Mouse (Mus musculus) stomach, embryonic 15.5 days (tissue): ENCODE results near the gene Tyro3. TPM values are rescaled to one million over a fixed set of nuclear protein-coding genes. Genes with fewer than 3 reads are reported as not detected.
A peak's percentile ranks its signal among the peaks of the same experiment; 100 is the strongest.

Source experiments
- ATAC-seq: fragments of 200-750 bp; cut with Nextera tagmentation; 2 replicates; pipeline ENCODE4 v1.8.0; 2017; ENCODE audit warnings: low read depth, moderate number of reproducible peaks, moderate TSS enrichment; ENCODE audit not compliant: insufficient read depth, low FRiP score
- H3K27ac ChIP-seq: fragments of 300-500 bp; sonication (generic); 2 replicates; pipeline ENCODE4 v1.5.1; 2015; ENCODE audit warnings: mild to moderate bottlenecking, inconsistent platforms
- H3K27me3 ChIP-seq: fragments of 300-500 bp; sonication (generic); replicated peaks from 2 replicates; pipeline ENCODE4 v1.6.1; 2015; ENCODE audit warnings: inconsistent platforms
- H3K36me3 ChIP-seq: fragments of 300-500 bp; sonication (generic); 2 replicates; pipeline ENCODE4 v1.6.1; 2015; ENCODE audit warnings: inconsistent platforms
- H3K4me1 ChIP-seq: fragments of 300-500 bp; sonication (generic); 2 replicates; pipeline ENCODE4 v1.6.1; 2015; ENCODE audit warnings: inconsistent platforms
- H3K4me2 ChIP-seq: fragments of 300-500 bp; sonication (generic); 2 replicates; pipeline ENCODE4 v1.6.1; 2015; ENCODE audit warnings: mild to moderate bottlenecking, inconsistent platforms
- H3K4me3 ChIP-seq: fragments of 300-500 bp; sonication (generic); replicated peaks from 2 replicates; pipeline ENCODE4 v1.5.1; 2015; ENCODE audit warnings: inconsistent platforms
- H3K9ac ChIP-seq: fragments of 300-500 bp; sonication (generic); 2 replicates; pipeline ENCODE4 v1.6.1; 2015; ENCODE audit warnings: inconsistent platforms
- H3K9me3 ChIP-seq: fragments of 300-500 bp; sonication (generic); 2 replicates; pipeline ENCODE4 v1.6.1; 2016; ENCODE audit warnings: inconsistent platforms
- WGBS: fragments of 180-500 bp; shearing (Covaris S2); methylation state at CpG from one replicate; pipeline ENCODE4 v1.1.7; 2015; 5-methylcytosine and 5-hydroxymethylcytosine counted together
- polyA plus RNA-seq: library from polyadenylated mRNA; unstranded; fragments of >200 nt; fragmentation: Nextera tagmentation; extraction: Ambion mirVana; gene quantifications from 2 replicates; pipeline ENCODE4 v1.2.1, GENCODE M21; 2015

Tyro3 gene
- 23.0 and 23.6 TPM in 2 replicates for polyA plus RNA-seq

DNA sequence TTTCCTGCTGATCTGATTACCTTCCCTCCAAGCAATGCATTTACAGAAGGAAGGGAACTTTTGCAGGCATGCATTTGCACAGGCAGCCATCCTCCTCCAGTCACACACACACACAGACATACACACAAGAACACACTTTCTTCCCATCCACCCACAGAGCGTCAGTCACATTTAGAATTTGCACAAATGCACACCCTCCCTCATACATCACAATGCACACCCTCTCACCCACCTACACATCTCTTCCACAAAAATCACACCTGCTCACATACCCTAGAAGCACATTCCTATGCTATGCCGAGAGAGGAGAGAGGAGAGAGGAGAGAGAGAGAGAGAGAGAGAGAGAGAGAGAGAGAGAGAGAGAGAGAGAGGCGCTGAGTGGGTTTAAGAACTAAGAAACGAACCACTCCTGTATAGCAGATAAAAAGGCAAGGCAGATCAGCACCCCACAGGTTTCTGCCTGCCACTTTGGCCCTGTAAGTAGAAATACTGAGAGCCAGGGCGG lies at the start of gene Tyro3:
Gene Tyro3, plus strand, starts transcription at position 455 of the 505 bp plus-strand sequence.
- H3K27ac ChIP-seq, result peak within 1 kb of the TSS; percentile 41; the same call in 1 of the 2 replicates
- no peaks in the 10 kb centered on the region for H3K9me3 ChIP-seq
- no peaks in the 10 kb centered on the region for H3K36me3 ChIP-seq
- WGBS, result 71% methylated on average over 5 of the region's 5 CpGs
- H3K4me1 ChIP-seq, result peaks cover 15% of the 10 kb centered on the region
- H3K4me2 ChIP-seq, result 0 out of 2 replicates have a peak within 1 kb of the TSS, but pooled peaks have one; percentile 82
- H3K4me3 ChIP-seq, result no peak within 1 kb of the TSS
- peaks cover 6% of the 10 kb centered on the region; the same call in 1 of the 2 replicates for H3K27me3 ChIP-seq
- H3K9ac ChIP-seq, result no peak within 1 kb of the TSS
- no peak for ATAC-seq

DNA sequence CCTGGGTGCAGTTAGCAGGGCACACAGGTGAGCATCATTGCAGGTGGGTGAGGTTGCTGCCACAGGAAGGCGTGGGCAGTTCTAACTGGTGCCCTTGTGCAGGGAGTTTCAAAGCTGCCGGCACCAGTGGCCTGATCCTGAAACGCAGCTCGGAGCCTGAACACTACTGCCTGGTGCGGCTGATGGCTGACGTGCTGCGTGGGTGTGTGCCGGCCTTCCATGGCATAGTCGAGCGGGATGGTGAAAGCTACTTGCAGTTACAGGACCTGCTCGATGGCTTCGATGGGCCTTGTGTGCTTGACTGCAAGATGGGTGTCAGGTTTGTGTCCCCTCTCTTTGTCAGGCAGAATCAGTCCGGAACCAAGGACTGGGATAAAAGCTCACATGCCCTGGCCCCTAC lies 48.3 kb upstream of the Tyro3 start:
- Histone ChIP-seq H3K4me3 (no peak overlapping the region), H3K9ac (no peak overlapping the region), H3K9me3 (no peaks in the 10 kb centered on the region), H3K4me1 (peaks cover 9% of the 10 kb centered on the region), H3K27me3 (peaks cover 12% of the 10 kb centered on the region), H3K36me3 (no peaks in the 10 kb centered on the region), H3K4me2 (no peak overlapping the region), H3K27ac (no peak overlapping the region)
- WGBS, result 69% methylated on average over 13 of the region's 13 CpGs
- no peak for ATAC-seq

DNA sequence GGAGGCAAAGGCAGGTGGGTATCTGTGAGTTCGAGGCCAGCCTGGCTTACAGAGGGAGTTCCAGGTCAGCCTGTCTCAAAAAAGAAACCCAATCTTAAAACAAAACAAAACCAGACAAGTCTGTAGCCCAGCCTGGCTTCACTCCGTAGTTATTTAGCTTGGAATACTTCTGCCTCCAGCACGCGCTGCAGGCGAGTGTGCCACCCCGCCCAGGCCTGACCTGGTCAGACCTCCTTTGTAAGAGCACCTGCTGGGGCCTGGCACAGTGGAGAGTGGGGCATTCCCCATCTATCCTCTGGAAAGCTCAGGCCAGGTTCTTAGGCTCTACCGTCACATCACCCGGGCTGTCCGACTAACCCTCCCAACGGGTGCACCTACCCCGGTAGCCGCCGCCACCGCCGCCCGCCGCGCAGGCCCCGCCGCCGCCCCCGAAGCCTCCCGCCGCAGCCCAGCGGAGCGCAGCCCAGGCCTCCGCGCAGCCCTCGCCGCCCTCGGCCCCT lies 39.9 kb upstream of the Tyro3 start:
- peak; percentile 24; the same call in 1 of the 2 replicates for ATAC-seq
- H3K27me3 ChIP-seq, result peaks cover 52% of the 10 kb centered on the region
- 3% methylated on average over 31 of the region's 31 CpGs for WGBS

DNA sequence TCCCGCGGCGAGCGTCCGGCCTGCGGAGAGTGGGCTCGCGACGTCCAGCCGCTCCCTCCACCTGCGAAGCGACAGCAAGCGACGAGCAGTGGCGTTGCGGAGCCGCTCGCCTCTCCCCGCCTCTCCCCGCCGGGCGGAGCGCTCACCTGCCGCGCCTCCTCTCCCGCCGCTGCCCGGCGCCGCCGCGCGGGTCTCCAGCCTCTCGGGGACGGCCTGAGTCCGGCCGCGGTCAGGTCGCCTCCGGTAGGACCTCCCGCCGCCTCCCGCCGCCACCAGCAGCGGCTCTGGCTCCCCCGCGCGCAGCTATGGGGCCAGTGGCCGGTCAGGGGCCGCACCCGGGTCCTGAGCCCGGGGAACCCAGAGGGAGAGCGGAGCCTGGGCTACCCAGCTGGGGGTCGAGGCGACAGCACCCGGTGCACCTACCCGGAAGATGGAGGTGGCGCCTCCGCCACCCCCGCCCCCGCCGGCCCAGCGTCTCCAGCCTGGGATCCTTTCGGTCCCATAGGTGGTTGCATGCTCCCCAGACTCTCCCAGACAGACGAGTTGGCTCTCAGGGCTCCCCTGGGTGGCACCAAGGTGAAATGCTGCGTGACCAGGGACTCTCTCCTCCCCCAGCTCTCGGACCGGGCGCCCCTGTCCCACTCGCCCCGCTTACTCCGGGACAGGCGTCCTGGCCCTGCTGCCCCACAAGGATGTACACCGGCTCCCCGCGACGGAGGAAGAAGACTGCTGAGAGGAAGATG lies 39.3 kb upstream of the Tyro3 start:
- H3K36me3 ChIP-seq, result no peaks in the 10 kb centered on the region
- H3K27ac ChIP-seq, result no peak overlapping the region
- H3K4me2 ChIP-seq, result peak overlapping the region; percentile 100
- under 1% methylated on average over 65 of the region's 77 CpGs for WGBS
- H3K27me3 ChIP-seq, result peaks cover 52% of the 10 kb centered on the region
- peak overlapping the region; percentile 63 for H3K4me3 ChIP-seq
- H3K9me3 ChIP-seq, result no peaks in the 10 kb centered on the region
- peak overlapping the region; percentile 25; the same call in 1 of the 2 replicates for H3K9ac ChIP-seq
- peak; percentile 32; the same call in 1 of the 2 replicates for ATAC-seq
- H3K4me1 ChIP-seq, result peaks cover 16% of the 10 kb centered on the region

More for the DNA sequence above, 39.9 kb upstream of the Tyro3 start:
- H3K27ac ChIP-seq, result no peak overlapping the region
- H3K9me3 ChIP-seq, result no peaks in the 10 kb centered on the region
- peak overlapping the region; percentile 63 for H3K4me3 ChIP-seq
- peaks cover 16% of the 10 kb centered on the region for H3K4me1 ChIP-seq
- H3K36me3 ChIP-seq, result no peaks in the 10 kb centered on the region
- H3K4me2 ChIP-seq, result peak overlapping the region; percentile 100
- 0 out of 2 replicates have a peak overlapping the region, but pooled peaks have one; percentile 25 for H3K9ac ChIP-seq

DNA sequence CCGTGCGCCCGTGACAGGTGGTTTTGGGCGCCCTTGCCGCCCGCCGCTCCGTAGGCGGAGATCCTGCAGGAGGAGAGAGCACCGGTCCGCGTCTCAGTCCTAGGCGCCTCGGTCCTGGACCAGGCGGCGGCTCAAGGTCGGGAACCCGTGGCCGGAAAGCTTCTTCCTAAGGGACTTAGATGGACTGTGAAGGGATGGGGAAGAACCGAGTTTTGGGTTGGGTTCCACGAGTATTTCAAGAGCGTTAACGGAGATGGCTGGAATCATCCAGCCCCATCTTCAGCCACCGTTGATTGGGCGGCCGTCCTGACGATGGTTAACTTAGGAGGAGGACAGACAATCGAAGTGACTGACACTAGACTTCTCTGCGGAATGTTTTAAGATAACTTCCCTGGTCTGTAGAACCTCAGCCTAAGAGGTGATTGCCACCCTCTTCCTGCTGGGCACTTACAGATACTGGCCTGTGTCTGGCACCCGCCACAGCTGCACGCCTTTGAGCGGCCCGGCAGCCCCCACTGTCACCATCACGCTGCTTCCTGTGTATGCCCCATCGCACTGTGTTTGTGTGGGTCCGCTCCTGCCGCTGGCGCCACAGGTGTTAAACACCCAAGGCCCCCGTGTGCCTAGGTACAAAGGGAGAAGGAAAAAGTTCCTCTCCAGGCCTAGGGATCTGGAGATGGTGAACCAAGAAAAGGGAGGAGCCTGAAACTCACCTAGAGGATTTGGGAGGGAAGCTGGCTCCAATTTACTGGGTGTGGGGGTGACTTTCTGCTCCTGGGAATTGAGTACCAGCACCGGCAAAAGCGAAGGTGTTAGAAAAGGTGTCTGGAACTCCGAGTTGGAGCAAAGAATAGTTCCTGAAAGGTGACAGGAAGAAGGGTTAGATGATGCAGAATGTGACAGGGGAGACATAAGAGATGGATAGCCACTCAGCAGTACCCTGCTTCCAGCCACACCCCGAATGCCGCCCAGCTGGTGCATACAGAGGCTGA lies 38.4 kb upstream of the Tyro3 start:
- ATAC-seq, result no peak
- WGBS, result 6% methylated on average over 44 of the region's 44 CpGs
- peaks cover 16% of the 10 kb centered on the region for H3K4me1 ChIP-seq
- no peak overlapping the region for H3K27ac ChIP-seq
- H3K36me3 ChIP-seq, result peaks cover 7% of the 10 kb centered on the region; the same call in 1 of the 2 replicates
- peak overlapping the region; percentile 100 for H3K4me2 ChIP-seq
- peaks cover 50% of the 10 kb centered on the region for H3K27me3 ChIP-seq
- no peaks in the 10 kb centered on the region for H3K9me3 ChIP-seq
- H3K9ac ChIP-seq, result peak overlapping the region; percentile 25; the same call in 1 of the 2 replicates
- peak overlapping the region; percentile 63 for H3K4me3 ChIP-seq

DNA sequence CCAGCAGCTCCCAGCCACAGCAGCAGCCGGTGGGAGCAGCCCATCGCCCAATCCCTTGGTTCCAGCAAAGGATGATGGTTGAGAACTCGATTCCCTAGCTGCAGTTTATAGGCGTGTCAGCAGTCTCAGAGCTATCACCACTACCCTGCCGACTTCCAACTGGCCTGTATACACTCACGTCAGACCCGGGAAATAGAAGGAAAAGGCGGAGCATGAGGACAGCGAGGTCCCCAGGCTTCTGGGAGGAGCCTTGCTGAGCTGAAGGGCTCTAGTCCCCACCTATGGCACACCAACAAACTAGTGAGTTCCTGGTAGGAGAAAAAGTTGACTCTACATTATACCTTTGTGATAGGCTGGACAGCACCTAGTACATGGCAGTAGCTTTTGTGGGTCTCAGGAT lies 37.3 kb upstream of the Tyro3 start, which contains the start of gene Ltk:
Gene Ltk, minus strand, starts transcription at position 181 of the 400 bp plus-strand sequence.
- Histone ChIP-seq H3K4me3 (no peak within 1 kb of the TSS), H3K27me3 (peaks cover 49% of the 10 kb centered on the region), H3K4me1 (peaks cover 16% of the 10 kb centered on the region), H3K4me2 (no peak within 1 kb of the TSS), H3K36me3 (peaks cover 7% of the 10 kb centered on the region), H3K9me3 (no peaks in the 10 kb centered on the region), H3K9ac (no peak within 1 kb of the TSS), H3K27ac (no peak within 1 kb of the TSS)
- 12% methylated on average over 9 of the region's 9 CpGs for WGBS
- peak; percentile 45 for ATAC-seq

DNA sequence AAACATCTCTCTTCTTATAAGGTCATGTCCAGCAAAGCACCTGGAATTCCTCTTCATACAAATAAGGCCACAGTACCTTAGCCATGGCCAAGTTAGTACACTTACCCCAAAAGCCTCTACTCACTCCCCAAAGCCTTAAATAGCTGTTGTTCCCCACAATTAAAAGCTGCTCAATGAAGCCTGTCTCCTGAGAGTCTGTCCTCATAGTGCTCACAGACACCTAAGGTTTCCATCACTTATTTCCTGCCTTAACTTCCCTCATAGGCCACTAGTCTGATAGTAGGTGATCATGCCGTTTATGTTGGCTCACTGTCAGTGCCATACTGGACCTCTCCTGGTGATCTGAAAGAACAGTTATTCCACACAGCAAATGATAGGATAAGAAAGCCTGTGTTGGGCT lies 35.3 kb upstream of the Tyro3 start:
- peaks cover 41% of the 10 kb centered on the region for H3K27me3 ChIP-seq
- WGBS, result 83% methylated on average over 1 of the region's 1 CpGs
- no peaks in the 10 kb centered on the region for H3K9me3 ChIP-seq
- H3K4me2 ChIP-seq, result no peak overlapping the region
- peaks cover 16% of the 10 kb centered on the region for H3K4me1 ChIP-seq
- no peak for ATAC-seq
- no peak overlapping the region for H3K9ac ChIP-seq
- H3K36me3 ChIP-seq, result peaks cover 10% of the 10 kb centered on the region
- no peak overlapping the region for H3K4me3 ChIP-seq
- no peak overlapping the region for H3K27ac ChIP-seq

DNA sequence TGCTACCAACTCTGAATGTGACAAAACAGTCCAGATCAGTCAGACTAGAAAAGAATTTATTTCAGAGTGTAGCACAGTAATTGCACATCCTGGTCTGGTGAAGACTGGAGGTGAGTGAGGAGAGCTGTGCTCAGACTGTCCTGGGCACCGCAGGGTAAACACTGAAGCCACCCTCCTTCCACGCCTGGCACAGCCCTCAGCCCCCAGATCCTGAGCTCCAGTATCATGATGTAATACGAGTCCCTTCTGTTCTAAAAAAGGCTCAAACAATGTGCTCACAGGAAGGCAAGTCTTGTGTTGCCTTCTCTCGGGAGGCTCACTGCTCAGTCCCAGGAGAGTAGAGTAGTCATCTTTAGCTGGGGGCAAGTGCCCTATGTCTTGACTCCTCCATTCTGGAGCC lies 33.6 kb upstream of the Tyro3 start:
- H3K27ac ChIP-seq, result no peak overlapping the region
- H3K36me3 ChIP-seq, result peaks cover 16% of the 10 kb centered on the region
- H3K4me2 ChIP-seq, result no peak overlapping the region
- WGBS, result 86% methylated on average over 4 of the region's 4 CpGs
- ATAC-seq, result no peak
- H3K27me3 ChIP-seq, result peaks cover 27% of the 10 kb centered on the region
- no peak overlapping the region for H3K4me3 ChIP-seq
- H3K9me3 ChIP-seq, result no peaks in the 10 kb centered on the region
- peaks cover 2% of the 10 kb centered on the region; the same call in 1 of the 2 replicates for H3K4me1 ChIP-seq
- no peak overlapping the region for H3K9ac ChIP-seq

DNA sequence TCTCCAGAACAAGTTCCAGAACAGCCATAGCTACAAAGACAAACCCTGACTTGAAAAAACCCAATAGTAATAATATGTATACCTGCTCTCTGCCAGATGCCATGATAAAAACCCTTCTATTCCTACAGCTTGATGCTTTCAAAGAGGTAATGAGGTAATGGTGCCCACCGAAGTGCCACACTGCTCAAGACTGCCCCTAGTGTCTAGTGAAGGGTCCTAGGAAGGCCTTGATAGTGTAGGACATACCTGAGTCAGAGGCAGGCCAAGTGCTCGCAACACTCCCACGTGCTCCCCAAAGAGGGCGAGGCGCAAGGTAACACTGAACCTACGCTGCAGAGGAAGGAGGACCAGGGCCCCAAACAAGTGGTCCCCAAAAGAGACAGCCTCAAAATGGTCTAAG lies 30.3 kb upstream of the Tyro3 start:
- Histone ChIP-seq H3K4me3 (no peak overlapping the region), H3K9me3 (no peaks in the 10 kb centered on the region), H3K27ac (no peak overlapping the region), H3K9ac (no peak overlapping the region), H3K4me2 (no peak overlapping the region), H3K36me3 (peaks cover 43% of the 10 kb centered on the region), H3K4me1 (no peaks in the 10 kb centered on the region), H3K27me3 (no peaks in the 10 kb centered on the region)
- ATAC-seq, result no peak
- 96% methylated on average over 6 of the region's 6 CpGs for WGBS

DNA sequence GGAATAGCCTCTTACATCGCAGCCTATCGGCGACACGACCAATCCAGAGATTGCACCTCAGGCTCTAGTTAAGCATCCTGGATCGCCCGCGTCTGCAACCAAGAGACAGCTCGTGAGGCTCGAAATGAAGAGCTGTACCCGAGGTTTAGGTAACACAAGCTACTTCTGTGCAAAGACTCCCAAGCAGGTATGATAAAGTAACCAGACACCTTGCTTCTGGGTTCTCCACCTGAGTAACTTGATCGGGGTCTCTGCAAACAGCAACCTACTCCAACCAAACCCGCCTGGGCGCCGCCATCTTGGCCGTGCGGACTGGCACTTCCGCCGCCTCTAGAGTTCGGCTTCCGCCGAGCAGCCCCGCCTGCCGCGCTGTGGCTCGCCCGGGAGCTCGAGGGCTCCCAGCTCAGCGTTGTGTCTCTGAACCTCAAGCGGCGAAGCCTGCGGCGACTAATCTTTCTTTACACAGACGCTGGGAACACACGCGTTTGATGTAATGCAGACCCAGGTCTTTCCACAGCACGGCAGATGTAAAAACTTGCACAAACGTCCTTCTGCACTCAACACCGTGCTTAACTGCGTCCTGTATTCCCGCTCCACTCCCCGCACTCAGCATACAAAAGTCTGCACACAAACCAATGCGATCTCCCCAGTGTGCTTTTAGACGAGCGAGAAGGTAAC lies 10.2 kb upstream of the Tyro3 start, which contains the start of gene Rpap1:
Gene Rpap1, minus strand, starts transcription at position 332 of the 678 bp plus-strand sequence.
- H3K36me3 ChIP-seq, result peaks cover 10% of the 10 kb centered on the region; the same call in 1 of the 2 replicates
- peak; percentile 94 for ATAC-seq
- no peaks in the 10 kb centered on the region for H3K27me3 ChIP-seq
- H3K9me3 ChIP-seq, result no peaks in the 10 kb centered on the region
- H3K9ac ChIP-seq, result peak within 1 kb of the TSS; percentile 48; the same call in 1 of the 2 replicates
- peak within 1 kb of the TSS; percentile 87 for H3K4me2 ChIP-seq
- no peaks in the 10 kb centered on the region for H3K4me1 ChIP-seq
- under 1% methylated on average over 44 of the region's 44 CpGs for WGBS
- H3K27ac ChIP-seq, result peak within 1 kb of the TSS; percentile 86
- peak within 1 kb of the TSS; percentile 66 for H3K4me3 ChIP-seq

DNA sequence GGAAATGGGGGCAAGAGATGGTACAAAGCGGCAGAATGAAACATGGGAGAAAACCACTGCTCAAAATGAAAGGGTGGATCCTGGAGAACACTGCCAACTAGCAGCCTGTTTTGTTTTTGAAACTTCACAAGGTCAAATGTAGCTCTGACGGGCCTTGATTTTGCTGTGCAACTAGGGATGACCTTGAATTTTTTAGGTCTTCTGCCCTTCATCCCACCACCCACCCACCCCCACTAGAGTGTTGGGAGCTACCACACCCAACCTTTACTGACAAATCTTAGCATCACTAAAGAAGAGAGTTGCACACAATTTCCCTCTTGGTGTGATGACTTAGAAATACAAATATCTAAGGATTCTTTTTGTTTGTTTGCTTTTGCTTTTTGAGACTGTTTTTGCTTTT lies 7.5 kb upstream of the Tyro3 start:
- Histone ChIP-seq H3K9me3 (no peaks in the 10 kb centered on the region), H3K4me3 (no peak overlapping the region)
- 87% methylated on average over 2 of the region's 2 CpGs for WGBS

More for the DNA sequence above, 7.5 kb upstream of the Tyro3 start:
- Histone ChIP-seq H3K27me3 (no peaks in the 10 kb centered on the region), H3K9ac (no peak overlapping the region), H3K36me3 (no peaks in the 10 kb centered on the region), H3K4me2 (no peak overlapping the region), H3K4me1 (no peaks in the 10 kb centered on the region), H3K27ac (no peak overlapping the region)
- no peak for ATAC-seq
